Mouse (Mus musculus): ENCODE data around the gene Usp43. TPM values are rescaled to one million over a fixed set of nuclear protein-coding genes. Genes with fewer than 3 reads are reported as not detected.

The Usp43 gene
- total and polyA plus RNA-seq, 3 experiments = not detected

GRCm38 (mm10) chr11:67949475-67949874, 27.5 kb upstream of the Usp43 start:
- DNase-seq (ENCODE audit: low read depth, low spot score) = no peak
- Histone ChIP-seq H3K27me3 (ENCODE audit: control insufficient read depth in 1 of 2, insufficient read depth in 2 of 2, low read length in 2 of 2) (no peaks in the 10 kb centered on the region), H3K4me3 (ENCODE audit: control insufficient read depth in 1 of 2, insufficient read depth in 1 of 2, low read depth in 2 of 2, low read length in 2 of 2) (no peak overlapping the region), H3K79me2 (ENCODE audit: control insufficient read depth, insufficient read depth, low read length, poor library complexity) (no peaks in the 10 kb centered on the region), H3K36me3 (ENCODE audit: control insufficient read depth in 1 of 2, insufficient read depth in 2 of 2, low read length in 2 of 2) (no peaks in the 10 kb centered on the region), H3K4me1 (ENCODE audit: control insufficient read depth in 1 of 2, insufficient read depth in 2 of 2, low read length in 2 of 2) (no peaks in the 10 kb centered on the region), H3K27ac (ENCODE audit: control insufficient read depth, low read depth, low read length) (no peak overlapping the region), H3K9me3 (replicated peaks; ENCODE audit: insufficient read depth, low read length) (no peaks in the 10 kb centered on the region), H3K9ac (ENCODE audit: control insufficient read depth, low read depth, low read length, poor library complexity, severe bottlenecking) (no peak overlapping the region)
- TF ChIP-seq CHD2 (IDR thresholded peaks at IDR 0.05; ENCODE audit: low read length) (no peak), ZKSCAN1 (IDR thresholded peaks at IDR 0.05; ENCODE audit: low read depth, low read length) (no peak), GATA1 (IDR thresholded peaks at IDR 0.05; ENCODE audit: low read depth, low read length) (no peak), ZMIZ1 (IDR thresholded peaks at IDR 0.05; ENCODE audit: low read depth, low read length) (no peak), ETS1 (IDR thresholded peaks at IDR 0.05; ENCODE audit: low read depth, low read length) (no peak), MEF2A (IDR thresholded peaks at IDR 0.05; ENCODE audit: extremely low read depth, insufficient replicate concordance, low read depth, low read length, poor library complexity, severe bottlenecking) (no peak), ZC3H11A (IDR thresholded peaks at IDR 0.05; ENCODE audit: low read depth, low read length) (no peak), MYC (IDR thresholded peaks at IDR 0.05; ENCODE audit: low read depth, low read length) (no peak), TBP (IDR thresholded peaks at IDR 0.05; ENCODE audit: low read depth, low read length) (no peak), MAZ (IDR thresholded peaks at IDR 0.05; ENCODE audit: low read depth, low read length) (no peak)

- Histone ChIP-seq H3K27ac (ENCODE audit: control insufficient read depth, low read depth, low read length) (no peak overlapping the region), H3K9me3 (replicated peaks; ENCODE audit: insufficient read depth, low read length) (no peaks in the 10 kb centered on the region), H3K4me1 (ENCODE audit: control insufficient read depth in 1 of 2, insufficient read depth in 2 of 2, low read length in 2 of 2) (no peaks in the 10 kb centered on the region), H3K27me3 (ENCODE audit: control insufficient read depth in 1 of 2, insufficient read depth in 2 of 2, low read length in 2 of 2) (no peaks in the 10 kb centered on the region), H3K36me3 (ENCODE audit: control insufficient read depth in 1 of 2, insufficient read depth in 2 of 2, low read length in 2 of 2) (no peaks in the 10 kb centered on the region), H3K79me2 (ENCODE audit: control insufficient read depth, insufficient read depth, low read length, poor library complexity) (no peaks in the 10 kb centered on the region), H3K9ac (ENCODE audit: control insufficient read depth, low read depth, low read length, poor library complexity, severe bottlenecking) (no peak overlapping the region), H3K4me3 (ENCODE audit: control insufficient read depth in 1 of 2, insufficient read depth in 1 of 2, low read depth in 2 of 2, low read length in 2 of 2) (no peak overlapping the region)
- TF ChIP-seq TCF12 (IDR thresholded peaks at IDR 0.05; ENCODE audit: low read depth, low read length) = no peak
- TF ChIP-seq MAZ (IDR thresholded peaks at IDR 0.05; ENCODE audit: low read depth, low read length) = no peak
- no peak for TF ChIP-seq MEF2A (IDR thresholded peaks at IDR 0.05; ENCODE audit: extremely low read depth, insufficient replicate concordance, low read depth, low read length, poor library complexity, severe bottlenecking)
- no peak for TF ChIP-seq ETS1 (IDR thresholded peaks at IDR 0.05; ENCODE audit: low read depth, low read length)
- TF ChIP-seq MAFK (IDR thresholded peaks at IDR 0.05; ENCODE audit: borderline replicate concordance, low read depth, low read length) = no peak
- no peak for TF ChIP-seq CTCF (IDR thresholded peaks at IDR 0.05 in 2 of 3, conservative IDR thresholded peaks at IDR 0.05 in 1 of 3; ENCODE audit: control insufficient read depth in 1 of 3, insufficient read depth in 1 of 3, low read depth in 2 of 3, low read length in 3 of 3, poor library complexity in 1 of 3, severe bottlenecking in 1 of 3)
- TF ChIP-seq SMC3 (IDR thresholded peaks at IDR 0.05; ENCODE audit: low read depth, low read length) = no peak
- TF ChIP-seq TBP (IDR thresholded peaks at IDR 0.05; ENCODE audit: low read depth, low read length) = no peak
- no peak for TF ChIP-seq E2F4 (IDR thresholded peaks at IDR 0.05; ENCODE audit: borderline replicate concordance, low read depth, low read length)
- no peak for TF ChIP-seq POLR2AphosphoS2 (IDR thresholded peaks at IDR 0.05; ENCODE audit: low read length)
- no peak for TF ChIP-seq POLR2AphosphoS5 (IDR thresholded peaks at IDR 0.05; ENCODE audit: borderline replicate concordance, low read depth, low read length)
- no peak for TF ChIP-seq GABPA (IDR thresholded peaks at IDR 0.05; ENCODE audit: low read depth, low read length)
- TF ChIP-seq BHLHE40 (IDR thresholded peaks at IDR 0.05; ENCODE audit: borderline replicate concordance, low read depth, low read length) = no peak
- TF ChIP-seq CHD1 (IDR thresholded peaks at IDR 0.05; ENCODE audit: low read depth, low read length) = no peak
- no peak for TF ChIP-seq KAT2A (conservative IDR thresholded peaks at IDR 0.05; ENCODE audit: low read depth, low read length)
- TF ChIP-seq SIN3A (IDR thresholded peaks at IDR 0.05; ENCODE audit: low read length) = no peak
- no peak for TF ChIP-seq ZC3H11A (IDR thresholded peaks at IDR 0.05; ENCODE audit: low read depth, low read length)
- no peak for DNase-seq (ENCODE audit: low read depth, low spot score)
Measured at GRCm38 (mm10) chr11:67948229-67948628, 26.3 kb upstream of the Usp43 start.

Measured in MEL (cell line).